Comparison of ENCODE assay signal across 14 mouse cellular contexts in the genomic region with DNA sequence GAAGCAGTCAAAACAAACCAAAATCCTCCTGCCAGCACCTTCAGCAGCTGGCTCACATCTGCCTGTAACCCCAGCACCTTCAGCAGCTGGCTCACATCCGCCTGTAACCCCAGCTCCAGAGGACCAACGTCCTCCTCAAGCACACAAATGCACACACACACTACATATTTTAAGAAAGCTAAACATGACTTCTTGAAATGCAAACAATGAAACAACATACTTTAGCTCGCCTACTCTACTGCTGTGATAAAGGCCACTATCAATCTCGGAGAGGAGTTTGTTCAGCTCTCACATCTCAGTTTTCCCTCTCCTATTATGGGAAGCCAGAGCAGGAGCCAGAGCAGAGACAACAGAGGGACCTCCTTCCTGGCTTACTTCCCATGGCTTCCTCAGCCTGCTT.
"Had no signal": no experiment of that assay in that cellular context is flagged by ENCODE, and none has a peak within 500 bp of the region (broad histone marks: within the 10 kb centered on the region; RNA-seq: fewer than 3 reads in every experiment).

No protein-coding gene starts in this region.

- H3K27me3 ChIP-seq: limb, embryonic 12.5 days; liver, embryonic 13.5 days; midbrain, embryonic 15.5 days; neural tube, embryonic 12.5 days had no signal

- DNase-seq: kidney, postnatal 25 days; liver; liver, embryonic 13.5 days; liver, postnatal 0 days; thymus, adult 18-20 months; thymus, postnatal 14 days had no signal

- H3K4me2 ChIP-seq: limb, embryonic 12.5 days; liver, embryonic 13.5 days; midbrain, embryonic 11.5 days; midbrain, embryonic 15.5 days; neural tube, embryonic 12.5 days had no signal

- H3K9me3 ChIP-seq: limb, embryonic 12.5 days; liver, embryonic 13.5 days; megakaryocyte, embryonic 14.5 days; midbrain, embryonic 15.5 days; neural tube, embryonic 12.5 days had no signal

- ATAC-seq: liver, postnatal 0 days; lung, postnatal 0 days; midbrain, embryonic 15.5 days had no signal

- H3K36me3 ChIP-seq: limb, embryonic 12.5 days; liver, embryonic 13.5 days; midbrain, embryonic 15.5 days; neural tube, embryonic 12.5 days had no signal

- H3K4me3 ChIP-seq: layer of hippocampus, adult 2 months; limb, embryonic 12.5 days; liver, embryonic 13.5 days; megakaryocyte, embryonic 14.5 days; midbrain, embryonic 15.5 days; neural tube, embryonic 12.5 days had no signal

- H3K9ac ChIP-seq: limb, embryonic 12.5 days; liver, embryonic 13.5 days; liver, postnatal 0 days; midbrain, embryonic 15.5 days; neural tube, embryonic 12.5 days had no signal

- H3K27ac ChIP-seq: layer of hippocampus, adult 2 months; limb, embryonic 12.5 days; liver, embryonic 13.5 days; macrophage; midbrain, embryonic 15.5 days; neural tube, embryonic 12.5 days had no signal

- H3K4me1 ChIP-seq: limb, embryonic 12.5 days; liver, embryonic 13.5 days; megakaryocyte, embryonic 14.5 days; midbrain, embryonic 15.5 days had no signal
